Mouse (Mus musculus): ENCODE data around the gene Muc5b. TPM values are rescaled to one million over a fixed set of nuclear protein-coding genes. Genes with fewer than 3 reads are reported as not detected.

Muc5b gene
- polyA plus RNA-seq, 1 experiment from 2014 or later = 0.01 TPM

DNA sequence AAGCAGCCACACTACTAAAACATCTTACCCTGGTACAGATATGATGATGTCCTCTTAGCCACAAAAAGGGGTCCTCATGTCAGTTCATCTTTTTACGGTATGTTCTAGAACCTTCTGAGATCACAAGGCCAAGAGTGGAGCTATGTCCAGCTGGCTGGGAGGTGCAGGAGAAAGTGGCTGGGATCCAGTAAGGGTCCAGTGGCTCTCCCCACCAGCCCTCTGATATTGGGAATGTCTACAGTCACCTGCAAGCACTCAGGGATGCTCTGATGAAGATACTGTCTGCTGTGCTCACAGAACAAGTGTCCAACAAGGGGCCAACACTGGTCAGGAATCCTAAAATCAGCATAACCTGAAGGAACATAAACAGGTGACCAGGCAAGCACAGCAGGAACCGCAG lies 79.5 kb downstream of the Muc5b start, which contains the start of gene Tollip:
TSS of gene Tollip (minus strand) at position 101 of the 400 bp plus-strand sequence.
- no peak within 1 kb of the TSS for H3K4me2 ChIP-seq (ENCODE audit: low read length)
- no peaks in the 10 kb centered on the region for H3K4me1 ChIP-seq (replicated peaks; ENCODE audit: control insufficient read depth, insufficient read depth, low read length)
- no peak for ATAC-seq (replicated peaks; ENCODE audit: low FRiP score, low TSS enrichment, low read depth)
- H3K9ac ChIP-seq (ENCODE audit: low read length) = no peak within 1 kb of the TSS
- DNase-seq (ENCODE audit: low spot score) = no peak
- WGBS = 82% methylated on average over 2 of the region's 2 CpGs
- H3K27ac ChIP-seq (ENCODE audit: low read depth) = no peak within 1 kb of the TSS
- H3K27me3 ChIP-seq (replicated peaks; ENCODE audit: control insufficient read depth, insufficient read depth, low read length) = no peaks in the 10 kb centered on the region
- H3K36me3 ChIP-seq (ENCODE audit: control insufficient read depth, insufficient read depth, low read length) = no peaks in the 10 kb centered on the region
- no peaks in the 10 kb centered on the region for H3K9me3 ChIP-seq (ENCODE audit: control insufficient read depth, low read length)
- no peak within 1 kb of the TSS for H3K4me3 ChIP-seq (ENCODE audit: low read depth, low read length)

Other genes starting within 250 kb of the Muc5b start
- 0.23 and 0.24 TPM in 2 replicates for gene Muc6, start 183.8 kb upstream of the Muc5b start, polyA plus RNA-seq (2014; fragmentation: Nextera tagmentation; extraction: Ambion mirVana)
- gene Muc2, start 148.7 kb upstream of the Muc5b start, polyA plus RNA-seq (2014; fragmentation: Nextera tagmentation; extraction: Ambion mirVana) = 1.1 and 1.6 TPM in 2 replicates
- gene Muc5ac, start 50.1 kb upstream of the Muc5b start, polyA plus RNA-seq (2014; fragmentation: Nextera tagmentation; extraction: Ambion mirVana) = not detected in 2 replicates
- 47.4 and 48.1 TPM in 2 replicates for gene Tollip, start 79.4 kb downstream of the Muc5b start, polyA plus RNA-seq (2014; fragmentation: Nextera tagmentation; extraction: Ambion mirVana)
- 2.1 and 2.2 TPM in 2 replicates for gene Brsk2, start 110.7 kb downstream of the Muc5b start, polyA plus RNA-seq (2014; fragmentation: Nextera tagmentation; extraction: Ambion mirVana)
- gene Mob2, start 222.0 kb downstream of the Muc5b start, polyA plus RNA-seq (2014; fragmentation: Nextera tagmentation; extraction: Ambion mirVana) = 63.0 and 64.8 TPM in 2 replicates